Mouse (Mus musculus) brain, embryonic 14.5 days (tissue): ENCODE results near the gene Auts2.

Source experiments
- CTCF ChIP-seq: fragments of 200-500 bp; IDR thresholded peaks from 2 replicates; pipeline ENCODE4 v1.5.1; 2012; ENCODE audit warnings: inconsistent platforms, mild to moderate bottlenecking, moderate library complexity, borderline replicate concordance; ENCODE audit not compliant: insufficient read depth, insufficient read length; ENCODE audit errors: extremely low read depth
- POLR2A ChIP-seq: fragments of 200-500 bp; IDR thresholded peaks from 2 replicates; pipeline ENCODE4 v1.6.1; 2012; ENCODE audit warnings: mild to moderate bottlenecking, inconsistent platforms, borderline replicate concordance; ENCODE audit not compliant: poor library complexity, insufficient read depth, insufficient read length, severe bottlenecking; ENCODE audit errors: extremely low read depth

DNA sequence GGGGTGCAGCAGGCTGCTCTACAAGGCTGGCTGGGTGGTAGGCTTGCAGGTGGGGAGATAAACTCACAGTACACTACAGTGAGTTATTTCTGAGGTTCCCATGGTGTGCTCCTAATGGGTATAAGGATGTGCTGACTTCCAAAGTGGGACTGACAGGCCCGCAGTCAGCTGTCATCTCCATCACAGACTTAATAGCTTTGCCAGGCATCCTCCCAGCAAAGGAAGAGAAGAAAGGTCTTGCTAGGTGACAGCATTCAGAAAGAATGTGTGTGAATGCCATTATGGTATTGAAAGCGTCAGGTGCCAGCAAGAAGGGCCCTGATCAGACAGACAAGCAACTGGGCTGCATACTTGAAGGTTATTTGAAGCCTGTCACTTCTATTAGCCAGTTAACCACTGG lies 900.4 kb downstream of the Auts2 start:
- no peak for TF ChIP-seq CTCF
- no peak for TF ChIP-seq POLR2A
